Mouse (Mus musculus) layer of hippocampus, postnatal 36 days (tissue): ENCODE measurements around the gene Fkbp4. TPM values are rescaled to one million over a fixed set of nuclear protein-coding genes. Genes with fewer than 3 reads are reported as not detected.

ENCODE experiments used
- DNase-seq, 2 experiments: peaks; one replicate each; pipeline ENCODE4 v3.0.0; 2022
- total RNA-seq, 2 experiments: library from RNA; stranded (reverse); gene quantifications; 2 replicates each; pipeline ENCODE4 v1.2.3; 2021

Gene Fkbp4
- total RNA-seq: 100 to 1,000 TPM; 123 to 134 TPM

GRCm38 (mm10) chr6:128438317-128438870, at the start of gene Fkbp4:
Gene Fkbp4 (minus strand): TSS chr6:128438677.
- peak; percentile 92 to 93 for DNase-seq

GRCm38 (mm10) chr6:128487736-128488135, 49.3 kb upstream of the Fkbp4 start:
- no peak for DNase-seq

- peak; percentile 91 to 96 for DNase-seq
Observed at GRCm38 (mm10) chr6:128479463-128480454, 41.3 kb upstream of the Fkbp4 start.

- no peak for DNase-seq
Observed at GRCm38 (mm10) chr6:128477495-128477894, 39.0 kb upstream of the Fkbp4 start.

- no peak for DNase-seq
Observed at GRCm38 (mm10) chr6:128474112-128474511, 35.6 kb upstream of the Fkbp4 start.

- no peak for DNase-seq
Observed at GRCm38 (mm10) chr6:128469451-128469850, 31.0 kb upstream of the Fkbp4 start.

GRCm38 (mm10) chr6:128467298-128467697, 28.8 kb upstream of the Fkbp4 start:
- DNase-seq: no peak

GRCm38 (mm10) chr6:128466563-128466962, 28.1 kb upstream of the Fkbp4 start:
- no peak for DNase-seq

GRCm38 (mm10) chr6:128466043-128466442, 27.6 kb upstream of the Fkbp4 start:
- no peak for DNase-seq

GRCm38 (mm10) chr6:128464996-128465395, 26.5 kb upstream of the Fkbp4 start:
- DNase-seq: no peak

GRCm38 (mm10) chr6:128461606-128462005, 23.1 kb upstream of the Fkbp4 start:
- no peak for DNase-seq

- no peak for DNase-seq
Observed at GRCm38 (mm10) chr6:128460729-128461503, 22.4 kb upstream of the Fkbp4 start.

- DNase-seq: no peak
Observed at GRCm38 (mm10) chr6:128460321-128460720, 21.8 kb upstream of the Fkbp4 start.

- no peak for DNase-seq
Observed at GRCm38 (mm10) chr6:128457186-128457585, 18.7 kb upstream of the Fkbp4 start.

GRCm38 (mm10) chr6:128455835-128456605, 17.5 kb upstream of the Fkbp4 start:
- DNase-seq: peak; percentile 47 to 61

GRCm38 (mm10) chr6:128447063-128447462, 8.6 kb upstream of the Fkbp4 start:
- DNase-seq: no peak

- DNase-seq: no peak
Observed at GRCm38 (mm10) chr6:128445761-128446535, 7.5 kb upstream of the Fkbp4 start.

- no peak for DNase-seq
Observed at GRCm38 (mm10) chr6:128440238-128440637, 1.8 kb upstream of the Fkbp4 start.

- no peak for DNase-seq
Observed at GRCm38 (mm10) chr6:128438871-128439341, 429 bp upstream of the Fkbp4 start.

GRCm38 (mm10) chr6:128437731-128438316, 653 bp downstream of the Fkbp4 start:
- DNase-seq: peak; percentile 43 to 64

GRCm38 (mm10) chr6:128437288-128437687, 1.2 kb downstream of the Fkbp4 start:
- DNase-seq: no peak
